Mouse (Mus musculus) G1E (cell line): ENCODE measurements around the gene Usf1. TPM values are rescaled to one million over a fixed set of nuclear protein-coding genes. Genes with fewer than 3 reads are reported as not detected.

Experiments used
- ATAC-seq: 2 replicates; pipeline ENCODE4 v1.8.0; 2016; ENCODE audit warnings: mild to moderate bottlenecking; ENCODE audit not compliant: insufficient number of reproducible peaks, poor library complexity, low FRiP score, severe bottlenecking; ENCODE audit errors: extremely low read depth
- DNase-seq: peaks from one replicate; pipeline ENCODE4 v3.0.0; 2012; ENCODE audit warnings: low spot score
- H3K27me3 ChIP-seq: 2 replicates; pipeline ENCODE4 v1.6.1; 2012; ENCODE audit warnings: mild to moderate bottlenecking, low read length, inconsistent platforms; ENCODE audit not compliant: insufficient read depth
- H3K36me3 ChIP-seq: replicated peaks from 2 replicates; pipeline ENCODE3; 2012; ENCODE audit warnings: mild to moderate bottlenecking, inconsistent platforms
- H3K4me1 ChIP-seq: 2 replicates; pipeline ENCODE4 v1.6.1; 2012; ENCODE audit warnings: low read depth, low read length, inconsistent platforms, mixed read lengths; ENCODE audit not compliant: insufficient read depth
- H3K4me3 ChIP-seq: 2 replicates; pipeline ENCODE4 v1.5.1; 2012; ENCODE audit warnings: low read depth, mild to moderate bottlenecking, inconsistent platforms, low read length, moderate library complexity, mixed read lengths
- H3K9me3 ChIP-seq: replicated peaks from 2 replicates; pipeline ENCODE4 v1.6.1; 2012; ENCODE audit warnings: inconsistent platforms
- CTCF ChIP-seq: IDR thresholded peaks from 2 replicates; pipeline ENCODE4 v1.5.1; 2012; ENCODE audit warnings: low read depth, low read length, inconsistent platforms, mixed read lengths
- GATA1 ChIP-seq: IDR thresholded peaks from 2 replicates; pipeline ENCODE4 v1.6.1; 2012; ENCODE audit warnings: borderline replicate concordance, low read length, inconsistent platforms, mixed read lengths
- GATA2 ChIP-seq: IDR thresholded peaks from 2 replicates; pipeline ENCODE4 v1.6.1; 2012; ENCODE audit warnings: low read depth, low read length, inconsistent platforms, borderline replicate concordance
- POLR2AphosphoS5 ChIP-seq: IDR thresholded peaks from 2 replicates; pipeline ENCODE4 v1.6.1; 2012; ENCODE audit warnings: low read depth, low read length, inconsistent platforms; ENCODE audit not compliant: insufficient replicate concordance
- TAL1 ChIP-seq: conservative IDR thresholded peaks from 2 replicates; pipeline ENCODE4 v1.6.1; 2012; ENCODE audit warnings: low read depth, low read length, inconsistent platforms, mixed read lengths
- polyA plus RNA-seq: library from polyadenylated mRNA; stranded (reverse); fragments of >175 nt; gene quantifications from 2 replicates; pipeline ENCODE4 v1.2.3, GENCODE M21; 2012
- total RNA-seq, 2 experiments: library from RNA; stranded (forward) in 1 of 2; stranded (reverse) in 1 of 2; fragments of 200-1000 nt in 1 of 2; fragments of >200 nt in 1 of 2; fragmentation: Nextera tagmentation in 1 of 2; gene quantifications; 2 replicates each; pipeline ENCODE4 v1.2.3; 2014 to 2017

Gene Usf1
- total and polyA plus RNA-seq, 3 experiments, result 17.6 to 41.9 (median 38.9) TPM

- peaks cover 15% of the 10 kb centered on the region for H3K27me3 ChIP-seq
- DNase-seq (peak; percentile 93), ATAC-seq (peak; percentile 94)
- H3K9me3 ChIP-seq, result no peaks in the 10 kb centered on the region
- H3K4me1 ChIP-seq, result peaks cover 24% of the 10 kb centered on the region
- peak overlapping the region; percentile 41; the same call in 1 of the 2 replicates for H3K4me3 ChIP-seq
- no peaks in the 10 kb centered on the region for H3K36me3 ChIP-seq
- TF ChIP-seq TAL1 (no peak), GATA2 (no peak)
Observed at GRCm38 (mm10) chr1:171390101-171390500, 21.0 kb upstream of the Usf1 start.

DNA sequence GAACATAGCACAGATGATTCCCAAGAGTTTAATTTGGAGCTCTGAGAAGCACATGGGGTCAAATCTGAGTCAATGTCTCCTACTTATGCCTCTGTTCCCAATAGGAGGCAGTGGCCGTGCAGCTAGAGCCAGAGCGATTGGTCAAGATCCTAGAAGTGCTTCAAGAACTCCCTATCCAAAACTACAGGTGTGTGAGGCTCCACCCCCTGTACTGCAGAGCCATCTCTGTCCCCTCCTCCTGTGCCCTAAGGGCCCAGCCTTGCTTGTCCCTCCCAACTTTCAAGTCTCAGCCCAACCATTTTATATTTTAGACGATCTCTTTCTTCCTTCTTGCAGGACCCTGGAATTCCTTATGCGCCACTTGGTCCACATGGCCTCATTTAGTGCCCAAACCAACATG lies 9.3 kb upstream of the Usf1 start:
- no peak for TF ChIP-seq POLR2AphosphoS5
- no peak for TF ChIP-seq GATA1
- TF ChIP-seq TAL1, result no peak
- no peak for TF ChIP-seq CTCF
- no peak for TF ChIP-seq GATA2
- H3K27me3 ChIP-seq, result peaks cover 40% of the 10 kb centered on the region
- no peak overlapping the region for H3K4me3 ChIP-seq
- no peaks in the 10 kb centered on the region for H3K9me3 ChIP-seq
- DNase-seq, result no peak
- peaks cover 3% of the 10 kb centered on the region; the same call in 1 of the 2 replicates for H3K4me1 ChIP-seq
- H3K36me3 ChIP-seq, result no peaks in the 10 kb centered on the region
- no peak for ATAC-seq

- H3K36me3 ChIP-seq, result no peaks in the 10 kb centered on the region
- no peak overlapping the region for H3K4me3 ChIP-seq
- no peaks in the 10 kb centered on the region; the same call in 1 of the 2 replicates for H3K4me1 ChIP-seq
- no peaks in the 10 kb centered on the region for H3K9me3 ChIP-seq
- ATAC-seq, result no peak
- peaks cover 42% of the 10 kb centered on the region for H3K27me3 ChIP-seq
- TF ChIP-seq CTCF, result no peak
- no peak for DNase-seq
Observed at GRCm38 (mm10) chr1:171402991-171403390, 8.1 kb upstream of the Usf1 start.

DNA sequence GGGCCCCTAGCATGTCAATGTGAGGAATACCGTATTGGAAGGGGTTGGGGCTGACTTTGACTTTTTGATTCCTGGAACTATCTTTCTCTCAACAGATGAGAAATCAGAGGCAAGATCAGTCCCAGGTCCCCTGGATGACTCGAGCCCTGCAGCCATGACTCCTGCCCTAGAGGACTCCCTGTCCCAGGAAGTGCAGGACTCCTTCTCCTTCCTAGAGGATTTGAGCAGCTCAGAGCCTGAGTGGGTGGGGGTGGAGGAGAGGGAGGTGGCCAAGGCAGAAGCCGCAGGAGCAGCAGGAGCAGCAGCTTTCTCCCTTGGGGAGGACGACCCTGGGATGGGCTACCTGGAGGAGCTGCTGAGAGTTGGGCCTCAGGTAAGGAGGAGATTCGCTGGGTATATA lies 3.9 kb upstream of the Usf1 start:
- no peak for TF ChIP-seq GATA2
- no peak for TF ChIP-seq GATA1
- no peak for TF ChIP-seq CTCF
- no peak for TF ChIP-seq POLR2AphosphoS5
- TF ChIP-seq TAL1, result no peak
- no peak for ATAC-seq
- Histone ChIP-seq H3K4me3 (no peak overlapping the region), H3K4me1 (0 out of 2 replicates have a peak, but pooled peaks cover 3% of the 10 kb centered on the region), H3K27me3 (peaks cover 41% of the 10 kb centered on the region), H3K9me3 (no peaks in the 10 kb centered on the region), H3K36me3 (no peaks in the 10 kb centered on the region)
- DNase-seq, result no peak

DNA sequence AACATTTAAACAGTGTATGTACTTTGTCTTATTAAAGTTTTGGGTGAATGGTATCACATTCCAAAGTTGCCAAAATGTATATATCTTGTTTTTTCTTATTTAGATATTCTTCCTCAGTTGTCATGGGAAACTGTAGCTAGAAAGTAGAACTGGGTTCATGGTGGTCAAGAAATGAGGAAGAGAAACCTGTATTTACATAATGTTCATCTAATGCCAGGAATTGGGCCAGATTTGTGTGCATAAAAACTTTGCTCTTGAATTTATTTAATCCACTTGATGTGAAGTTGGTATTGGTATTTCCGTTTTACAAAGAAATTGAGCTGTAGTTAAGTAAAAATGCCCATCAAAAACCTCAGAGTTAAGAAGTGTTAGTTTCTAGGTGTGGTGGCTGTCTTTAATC lies 882 bp upstream of the Usf1 start:
- Histone ChIP-seq H3K36me3 (peaks cover 17% of the 10 kb centered on the region), H3K4me1 (peaks cover 26% of the 10 kb centered on the region), H3K4me3 (no peak overlapping the region), H3K27me3 (peaks cover 24% of the 10 kb centered on the region), H3K9me3 (no peaks in the 10 kb centered on the region)
- ATAC-seq (no peak), DNase-seq (no peak)
- TF ChIP-seq GATA2 (no peak), GATA1 (no peak), POLR2AphosphoS5 (no peak), TAL1 (no peak), CTCF (no peak)

DNA sequence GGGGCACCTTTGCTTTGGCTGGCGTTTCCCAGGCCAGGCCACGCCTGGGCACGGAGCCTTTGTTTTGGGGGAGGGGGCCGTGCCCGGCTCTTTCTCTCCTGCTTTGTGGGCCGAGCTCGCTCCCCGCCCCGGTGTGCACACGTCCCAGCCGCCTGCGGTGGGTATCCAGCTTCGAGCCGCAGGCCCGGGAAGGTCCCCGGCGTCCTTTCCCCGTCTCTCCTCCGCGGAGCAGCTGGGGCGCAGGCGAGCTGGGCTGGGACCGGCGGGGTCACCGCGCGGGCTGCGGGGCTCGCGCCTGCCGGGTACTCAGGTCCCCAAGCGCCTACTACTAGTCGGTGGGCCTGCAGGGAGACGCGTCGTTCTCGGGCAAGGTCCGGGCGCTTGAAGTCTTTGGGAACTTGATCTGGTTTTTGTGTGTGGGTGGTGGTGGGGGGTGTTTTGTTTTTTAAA lies 404 bp downstream of the Usf1 start:
- TF ChIP-seq TAL1 (no peak), CTCF (no peak), GATA2 (no peak), POLR2AphosphoS5 (no peak), GATA1 (no peak)
- peaks cover 15% of the 10 kb centered on the region for H3K27me3 ChIP-seq
- DNase-seq (peak; percentile 56), ATAC-seq (no peak)
- H3K4me1 ChIP-seq, result peaks cover 26% of the 10 kb centered on the region
- peak overlapping the region; percentile 87 for H3K4me3 ChIP-seq
- H3K36me3 ChIP-seq, result peaks cover 30% of the 10 kb centered on the region
- no peaks in the 10 kb centered on the region for H3K9me3 ChIP-seq

- H3K9me3 ChIP-seq, result no peaks in the 10 kb centered on the region
- ATAC-seq (peak; percentile 47), DNase-seq (peak; percentile 37)
- peaks cover 35% of the 10 kb centered on the region for H3K36me3 ChIP-seq
- peaks cover 12% of the 10 kb centered on the region for H3K27me3 ChIP-seq
- peaks cover 26% of the 10 kb centered on the region for H3K4me1 ChIP-seq
- peak overlapping the region; percentile 87 for H3K4me3 ChIP-seq
- no peak for TF ChIP-seq GATA2
- no peak for TF ChIP-seq CTCF
- no peak for TF ChIP-seq GATA1
Observed at GRCm38 (mm10) chr1:171412001-171412441, 908 bp downstream of the Usf1 start.
